Mouse (Mus musculus) c-Kit-negative CD71-positive TER-119-positive erythroid progenitor cells, embryonic 14.5 days (primary cell): ENCODE data around the gene Olfr1512.
"Not testable (repeated sequence)": the region's sequence is repeated elsewhere in the genome, so short reads cannot be mapped to it uniquely, and the experiment has no call there.

ENCODE experiments used
- DNase-seq: peaks from one replicate; pipeline ENCODE4 v3.0.0-alpha.2; 2013; ENCODE audit warnings: low read depth, low spot score

Olfr1512 gene

GRCm38 (mm10) chr14:52379068-52379467 is at the start of gene Olfr1512:
TSS of gene Olfr1512 (minus strand) at chr14:52379168.
- no peak for DNase-seq

- DNase-seq, result no peak
Measured at GRCm38 (mm10) chr14:52427686-52428085, 48.7 kb upstream of the Olfr1512 start.

GRCm38 (mm10) chr14:52414273-52414672 is 35.3 kb upstream of the Olfr1512 start, which contains the start of gene Olfr1510:
TSS of gene Olfr1510 (minus strand) at chr14:52414373.
- DNase-seq, result no peak

GRCm38 (mm10) chr14:52410142-52410919 is 31.4 kb upstream of the Olfr1512 start:
- DNase-seq, result not testable (repeated sequence)

- DNase-seq, result no peak
Measured at GRCm38 (mm10) chr14:52397279-52397678, 18.3 kb upstream of the Olfr1512 start, which contains the start of gene Olfr1511. TSS of gene Olfr1511 (minus strand) at chr14:52397379.

GRCm38 (mm10) chr14:52390084-52390848 is 11.3 kb upstream of the Olfr1512 start:
- not testable (repeated sequence) for DNase-seq

- no peak for DNase-seq
Measured at GRCm38 (mm10) chr14:52368741-52369140, 10.2 kb downstream of the Olfr1512 start.

GRCm38 (mm10) chr14:52356308-52356707 is 22.7 kb downstream of the Olfr1512 start, which contains the start of gene Olfr1513:
TSS of gene Olfr1513 (minus strand) at chr14:52356408.
- DNase-seq, result no peak

- no peak for DNase-seq
Measured at GRCm38 (mm10) chr14:52339512-52339852, 39.5 kb downstream of the Olfr1512 start.

GRCm38 (mm10) chr14:52338751-52339511 is 40.0 kb downstream of the Olfr1512 start:
- peak; percentile 42 for DNase-seq

- no peak for DNase-seq
Measured at GRCm38 (mm10) chr14:52332171-52332570, 46.8 kb downstream of the Olfr1512 start.

- no peak for DNase-seq
Measured at GRCm38 (mm10) chr14:52331069-52331750, 47.8 kb downstream of the Olfr1512 start.

GRCm38 (mm10) chr14:52327910-52328812 is 50.8 kb downstream of the Olfr1512 start, which contains the start of gene Sall2:
TSS of gene Sall2 (minus strand) at chr14:52328762.
- DNase-seq, result no peak

- no peak for DNase-seq
Measured at GRCm38 (mm10) chr14:52327375-52327901, 51.5 kb downstream of the Olfr1512 start.

GRCm38 (mm10) chr14:52325890-52326289 is 53.1 kb downstream of the Olfr1512 start:
- no peak for DNase-seq
